Mouse (Mus musculus): Measurements from ENCODE around the gene Nodal.

DNA sequence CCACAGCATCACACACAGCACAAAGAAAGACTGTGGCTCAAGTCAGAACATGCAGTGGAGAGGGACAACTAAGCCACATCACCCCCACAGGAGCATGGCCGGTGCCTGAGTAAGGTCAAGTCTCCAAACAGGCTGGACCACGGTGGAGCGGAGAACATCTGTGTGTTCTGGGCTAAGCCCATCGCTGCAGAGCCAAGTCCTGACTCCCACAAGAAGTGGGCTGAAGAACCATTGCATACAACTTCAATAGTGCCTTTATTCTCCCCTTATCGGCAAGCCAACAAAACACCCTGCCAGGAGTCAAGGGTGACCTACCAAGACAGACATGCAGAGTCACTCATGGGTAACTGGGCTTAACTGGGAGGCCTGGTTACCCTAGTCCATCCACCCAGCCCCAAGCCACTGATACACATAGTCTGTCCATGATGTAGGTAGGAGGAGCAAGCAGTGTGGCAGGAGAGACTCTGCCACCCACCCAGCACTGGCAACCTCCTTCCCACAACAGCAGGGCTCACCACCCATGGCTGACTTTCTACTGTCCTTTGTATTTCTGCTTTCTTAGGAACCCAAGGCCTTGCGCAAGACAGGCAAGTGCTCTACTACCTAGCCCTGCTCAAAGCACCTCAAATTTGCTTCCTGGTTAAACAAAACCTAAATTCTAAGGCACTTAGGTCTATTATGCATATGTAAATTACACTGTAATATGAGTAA lies 42.8 kb upstream of the Nodal start:
- TF ChIP-seq CTCF (IDR thresholded peaks at IDR 0.05; ENCODE audit: borderline replicate concordance, extremely low read depth, insufficient read depth, insufficient read length), result no peak
- no peak for TF ChIP-seq POLR2A (IDR thresholded peaks at IDR 0.05; ENCODE audit: borderline replicate concordance, extremely low read depth, insufficient read depth, insufficient read length, poor library complexity, severe bottlenecking)

All from brain, embryonic 14.5 days (tissue).